Mouse (Mus musculus) CH12.LX (cell line): ENCODE measurements at regions not wholly inside any gene's neighbourhood (a gene's known extent, or its start where the extent isn't known, plus 50 kb on each side); places are given as distances from the start of the nearest gene placed in this dataset.

Experiments used
- CHD2 ChIP-seq: IDR thresholded peaks from 2 replicates; pipeline ENCODE4 v1.6.1; 2011; ENCODE audit warnings: low read length, improper control_type of control experiment
- CTCF ChIP-seq, 2 experiments: IDR thresholded peaks in 1 of 2; conservative IDR thresholded peaks in 1 of 2; 2 replicates each; pipeline ENCODE4 v1.5.1; 2011 to 2012; ENCODE audit warnings: low read depth in 2 of 2, low read length in 2 of 2, improper control_type of control experiment in 1 of 2, inconsistent platforms in 1 of 2, mild to moderate bottlenecking in 1 of 2, moderate library complexity in 1 of 2
- ELF1 ChIP-seq: IDR thresholded peaks from 2 replicates; pipeline ENCODE4 v1.6.1; 2014; ENCODE audit warnings: low read depth, mild to moderate bottlenecking, inconsistent platforms, low read length, improper control_type of control experiment
- EP300 ChIP-seq: IDR thresholded peaks from 2 replicates; pipeline ENCODE4 v1.6.1; 2011; ENCODE audit warnings: low read length, improper control_type of control experiment
- HCFC1 ChIP-seq: IDR thresholded peaks from 2 replicates; pipeline ENCODE4 v1.6.1; 2012; ENCODE audit warnings: low read depth, mild to moderate bottlenecking, inconsistent platforms, low read length, improper control_type of control experiment
- JUND ChIP-seq: conservative IDR thresholded peaks from 2 replicates; pipeline ENCODE4 v1.6.1; 2011; ENCODE audit warnings: low read depth, low read length, improper control_type of control experiment
- MAFK ChIP-seq: IDR thresholded peaks from 2 replicates; pipeline ENCODE4 v1.6.1; 2011; ENCODE audit warnings: low read length, improper control_type of control experiment; ENCODE audit not compliant: insufficient replicate concordance
- MAX ChIP-seq: IDR thresholded peaks from 2 replicates; pipeline ENCODE4 v1.6.1; 2011; ENCODE audit warnings: low read length, improper control_type of control experiment
- POLR2A ChIP-seq: IDR thresholded peaks from 2 replicates; pipeline ENCODE4 v1.6.1; 2011; ENCODE audit warnings: low read depth, mild to moderate bottlenecking, improper control_type of control experiment, low read length
- SIN3A ChIP-seq: IDR thresholded peaks from 2 replicates; pipeline ENCODE4 v1.6.1; 2012; ENCODE audit warnings: low read length, improper control_type of control experiment, inconsistent platforms
- SMC3 ChIP-seq: IDR thresholded peaks from 2 replicates; pipeline ENCODE4 v1.6.1; 2011; ENCODE audit warnings: low read depth, low read length, improper control_type of control experiment
- USF2 ChIP-seq: conservative IDR thresholded peaks from 2 replicates; pipeline ENCODE4 v1.6.1; 2011; ENCODE audit warnings: low read depth, low read length, improper control_type of control experiment

DNA sequence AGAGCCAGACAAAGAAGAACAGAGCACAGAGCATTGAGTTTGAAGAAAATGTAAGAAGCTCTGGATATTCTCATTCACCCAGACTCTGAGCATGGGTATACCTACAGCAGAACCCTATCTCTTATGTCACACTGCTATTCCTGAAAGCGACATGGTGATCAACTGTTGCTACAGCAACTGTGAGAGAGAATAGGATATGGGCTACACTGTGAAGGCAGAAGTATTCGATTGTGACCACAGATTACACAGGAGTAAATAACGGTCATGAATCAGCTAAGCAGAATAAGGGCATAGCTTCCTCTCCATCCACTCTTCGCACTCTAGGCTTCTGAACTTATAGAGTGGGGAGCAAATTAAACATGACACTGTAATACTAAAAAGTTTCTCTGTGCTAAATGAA lies 417.0 kb upstream of the Nox3 start:
- TF ChIP-seq CTCF (conservative IDR thresholded peaks at IDR 0.05 in 1 of 2, IDR thresholded peaks at IDR 0.05 in 1 of 2; ENCODE audit: low read depth in 2 of 2, low read length in 2 of 2) (no peak), POLR2A (no peak), HCFC1 (no peak), CHD2 (no peak), ELF1 (no peak), MAFK (no peak), EP300 (no peak), USF2 (no peak), SIN3A (no peak), SMC3 (no peak), MAX (no peak), JUND (no peak)
